Mouse (Mus musculus): ENCODE results near the gene Mpzl3. TPM values are rescaled to one million over a fixed set of nuclear protein-coding genes. Genes with fewer than 3 reads are reported as not detected.
A peak's percentile ranks its signal among the peaks of the same experiment; 100 is the strongest.

Gene Mpzl3
- polyA plus RNA-seq, 1 experiment from 2014 or later: 1.2 TPM

DNA sequence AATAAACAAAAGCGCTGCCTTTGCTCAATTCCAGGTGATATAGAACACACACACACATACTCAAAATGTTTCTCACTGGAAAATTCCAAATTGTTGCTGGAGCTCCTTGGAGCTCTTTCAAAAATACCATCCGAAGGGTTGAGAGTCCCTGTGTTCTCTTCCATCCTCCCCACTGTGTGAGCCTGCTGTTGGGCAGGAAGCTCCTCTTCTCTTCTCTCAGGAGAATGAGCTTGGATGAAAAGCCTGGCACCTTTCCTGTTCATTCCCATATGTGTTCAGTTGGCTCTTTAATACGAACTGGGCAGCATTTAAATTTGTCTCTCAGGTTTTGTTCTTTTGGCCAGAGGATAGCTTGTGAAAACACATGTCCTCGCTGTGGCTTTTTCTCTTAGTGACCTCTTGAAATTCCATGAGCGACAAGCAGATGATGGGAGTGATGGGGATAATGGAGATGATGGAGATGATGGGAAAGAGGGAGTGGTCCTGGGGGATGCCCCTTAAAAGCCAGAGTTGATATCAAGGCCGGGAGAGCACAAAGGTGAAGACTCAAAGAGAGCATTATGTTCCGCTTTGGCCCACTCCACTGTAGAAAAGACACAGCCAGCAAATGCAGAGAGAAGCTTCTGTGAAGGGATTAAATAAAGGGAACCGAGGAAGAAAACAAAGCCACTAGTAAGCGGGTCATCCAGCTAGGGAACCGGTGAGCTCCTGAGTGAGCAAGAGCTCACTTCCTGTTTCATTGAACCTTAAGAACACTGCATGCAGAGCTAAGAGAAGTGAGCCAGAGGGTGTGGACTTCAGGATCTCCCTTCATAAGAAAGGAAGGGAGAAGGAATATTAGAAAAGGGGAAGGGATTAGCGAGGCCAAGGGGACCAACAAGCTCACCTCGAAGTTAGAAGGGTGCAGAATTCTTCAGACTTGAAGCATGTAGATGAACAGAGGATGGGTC is 31.0 kb downstream of the Mpzl3 start:
- no peak overlapping the region for H3K9ac ChIP-seq
- H3K27me3 ChIP-seq: 0 out of 2 replicates have a peak, but pooled peaks cover 8% of the 10 kb centered on the region
- ATAC-seq (ENCODE audit: low FRiP score): no peak
- no peaks in the 10 kb centered on the region for H3K4me1 ChIP-seq (replicated peaks)
- H3K27ac ChIP-seq: no peak overlapping the region
- WGBS: 81% methylated on average over 12 of the region's 12 CpGs
- H3K36me3 ChIP-seq: no peaks in the 10 kb centered on the region
- no peak overlapping the region for H3K4me3 ChIP-seq
- H3K9me3 ChIP-seq: no peaks in the 10 kb centered on the region
- H3K4me2 ChIP-seq: no peak overlapping the region

DNA sequence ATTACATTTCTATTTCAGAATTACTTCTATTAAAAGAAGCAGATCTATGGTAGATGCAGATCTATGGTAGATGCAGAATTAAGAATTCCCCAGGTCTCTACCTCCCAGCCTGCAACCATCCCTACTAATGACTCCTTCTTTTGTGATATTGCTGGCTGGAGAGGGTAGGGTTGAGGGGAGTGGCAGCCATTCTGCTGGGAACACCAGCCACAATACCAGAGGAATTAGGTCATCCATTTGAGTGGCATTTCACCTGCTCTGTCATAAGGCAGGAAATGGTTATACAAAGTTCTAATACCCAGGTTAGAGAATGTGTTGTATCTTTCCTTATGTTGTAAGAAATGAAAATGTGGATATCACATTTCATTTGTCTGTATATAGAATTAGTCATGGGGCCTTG is 33.1 kb downstream of the Mpzl3 start:
- no peak for ATAC-seq (ENCODE audit: low FRiP score)
- 0 out of 2 replicates have a peak, but pooled peaks cover 10% of the 10 kb centered on the region for H3K27me3 ChIP-seq
- no peak overlapping the region for H3K4me2 ChIP-seq
- no peak overlapping the region for H3K9ac ChIP-seq
- no peak overlapping the region for H3K4me3 ChIP-seq
- no peaks in the 10 kb centered on the region for H3K4me1 ChIP-seq (replicated peaks)
- no peaks in the 10 kb centered on the region for H3K9me3 ChIP-seq
- H3K27ac ChIP-seq: no peak overlapping the region
- no peaks in the 10 kb centered on the region for H3K36me3 ChIP-seq

DNA sequence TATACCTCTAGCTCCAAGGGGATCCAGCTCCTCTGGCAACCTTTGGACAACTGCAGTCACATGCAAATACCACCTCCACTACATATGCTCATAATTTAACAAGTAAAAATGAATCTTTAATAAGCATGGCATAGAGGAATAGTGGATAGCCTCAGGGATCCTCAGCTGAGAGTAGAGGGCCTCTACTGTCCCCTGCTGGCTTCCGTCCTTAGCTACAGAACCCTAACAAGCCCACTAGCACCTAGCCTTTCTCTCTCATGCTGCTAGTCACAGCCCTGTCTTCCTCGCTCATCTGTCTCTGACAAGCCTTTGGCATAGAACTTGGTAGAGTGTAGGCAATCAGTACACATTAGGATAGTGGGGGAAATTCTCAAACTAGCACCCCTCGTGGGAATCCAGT is 35.8 kb downstream of the Mpzl3 start:
- no peaks in the 10 kb centered on the region for H3K4me1 ChIP-seq (replicated peaks)
- WGBS: 57% methylated on average over 3 of the region's 3 CpGs

DNA sequence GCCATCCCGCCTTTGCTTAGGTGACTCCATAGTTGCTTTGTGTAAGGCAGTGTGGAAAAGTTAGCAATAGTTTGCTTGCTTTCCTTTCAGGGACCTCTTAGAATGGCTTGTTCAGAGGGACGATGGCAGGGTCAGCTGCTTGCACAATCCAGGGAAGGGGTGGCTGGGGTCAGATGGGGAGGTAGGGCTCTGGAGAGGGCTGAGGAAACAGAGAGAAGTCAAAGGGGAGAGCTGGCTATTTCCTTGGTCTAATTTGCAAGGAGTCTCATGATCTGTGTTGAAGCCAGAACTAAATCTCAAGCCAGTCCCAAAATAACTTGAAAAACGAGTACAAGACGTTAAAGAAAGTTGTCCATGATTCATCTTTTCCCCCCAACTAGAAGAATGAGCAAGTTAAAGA is 37.7 kb downstream of the Mpzl3 start:
- Histone ChIP-seq H3K36me3 (no peaks in the 10 kb centered on the region), H3K9me3 (no peaks in the 10 kb centered on the region), H3K9ac (no peak overlapping the region), H3K27ac (no peak overlapping the region), H3K27me3 (0 out of 2 replicates have a peak, but pooled peaks cover 16% of the 10 kb centered on the region), H3K4me2 (no peak overlapping the region), H3K4me3 (no peak overlapping the region), H3K4me1 (replicated peaks) (no peaks in the 10 kb centered on the region)
- WGBS: 68% methylated on average over 4 of the region's 4 CpGs
- no peak for ATAC-seq (ENCODE audit: low FRiP score)

More for the DNA sequence above, 35.8 kb downstream of the Mpzl3 start:
- Histone ChIP-seq H3K9ac (no peak overlapping the region), H3K27me3 (0 out of 2 replicates have a peak, but pooled peaks cover 11% of the 10 kb centered on the region), H3K27ac (no peak overlapping the region), H3K36me3 (no peaks in the 10 kb centered on the region), H3K4me3 (no peak overlapping the region), H3K9me3 (no peaks in the 10 kb centered on the region), H3K4me2 (no peak overlapping the region)
- ATAC-seq (ENCODE audit: low FRiP score): no peak

- 83% methylated on average over 6 of the region's 6 CpGs for WGBS
- Histone ChIP-seq H3K9ac (no peak overlapping the region), H3K4me3 (no peak overlapping the region), H3K27ac (no peak overlapping the region), H3K27me3 (0 out of 2 replicates have a peak, but pooled peaks cover 11% of the 10 kb centered on the region), H3K9me3 (no peaks in the 10 kb centered on the region), H3K4me1 (replicated peaks) (no peaks in the 10 kb centered on the region), H3K36me3 (no peaks in the 10 kb centered on the region), H3K4me2 (no peak overlapping the region)
- ATAC-seq (ENCODE audit: low FRiP score): no peak
These were observed 40.4 kb downstream of the Mpzl3 start for GRCm38 (mm10) chr9:45095149-45095937.

DNA sequence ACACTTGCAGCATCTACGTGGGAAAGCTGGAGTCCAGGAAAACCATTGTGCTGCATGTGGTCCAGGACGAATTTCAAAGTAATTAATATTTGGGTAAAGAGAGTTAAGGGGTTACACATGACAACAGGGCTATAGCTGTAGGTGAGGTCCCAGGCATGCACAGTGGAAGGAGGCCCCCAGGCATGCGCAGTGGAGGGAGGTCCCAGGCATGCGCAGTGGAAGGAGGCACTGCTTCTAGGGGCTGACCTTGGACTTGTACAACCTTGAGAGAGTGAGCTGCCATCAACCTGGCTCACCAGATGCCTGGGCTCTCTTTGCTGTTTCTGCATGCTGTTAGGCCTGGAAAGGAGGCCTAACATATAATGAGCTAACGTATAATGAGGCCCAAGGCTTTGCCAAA is 42.9 kb downstream of the Mpzl3 start:
- Histone ChIP-seq H3K4me3 (no peak overlapping the region), H3K4me2 (no peak overlapping the region), H3K27me3 (0 out of 2 replicates have a peak, but pooled peaks cover 6% of the 10 kb centered on the region), H3K27ac (no peak overlapping the region), H3K36me3 (no peaks in the 10 kb centered on the region), H3K4me1 (replicated peaks) (no peaks in the 10 kb centered on the region), H3K9ac (no peak overlapping the region), H3K9me3 (no peaks in the 10 kb centered on the region)
- WGBS: 81% methylated on average over 5 of the region's 5 CpGs
- ATAC-seq (ENCODE audit: low FRiP score): no peak

GRCm38 (mm10) chr9:45098426-45098825 is 43.4 kb downstream of the Mpzl3 start:
- H3K4me2 ChIP-seq: no peak overlapping the region
- no peaks in the 10 kb centered on the region for H3K36me3 ChIP-seq
- no peaks in the 10 kb centered on the region for H3K4me1 ChIP-seq (replicated peaks)
- H3K4me3 ChIP-seq: no peak overlapping the region
- WGBS: 64% methylated on average over 3 of the region's 3 CpGs
- no peak overlapping the region for H3K27ac ChIP-seq
- no peaks in the 10 kb centered on the region for H3K9me3 ChIP-seq
- no peak for ATAC-seq (ENCODE audit: low FRiP score)
- H3K9ac ChIP-seq: no peak overlapping the region
- 0 out of 2 replicates have a peak, but pooled peaks cover 6% of the 10 kb centered on the region for H3K27me3 ChIP-seq

GRCm38 (mm10) chr9:45102528-45102927 is 47.5 kb downstream of the Mpzl3 start:
- Histone ChIP-seq H3K4me2 (no peak overlapping the region), H3K9ac (no peak overlapping the region), H3K9me3 (no peaks in the 10 kb centered on the region), H3K36me3 (no peaks in the 10 kb centered on the region), H3K4me3 (no peak overlapping the region), H3K27ac (no peak overlapping the region), H3K27me3 (no peaks in the 10 kb centered on the region), H3K4me1 (replicated peaks) (no peaks in the 10 kb centered on the region)
- no peak for ATAC-seq (ENCODE audit: low FRiP score)
- 95% methylated on average over 1 of the region's 1 CpGs for WGBS

GRCm38 (mm10) chr9:45103211-45103979 is 48.4 kb downstream of the Mpzl3 start:
- Histone ChIP-seq H3K27me3 (no peaks in the 10 kb centered on the region), H3K4me3 (no peak overlapping the region), H3K4me1 (replicated peaks) (no peaks in the 10 kb centered on the region), H3K4me2 (no peak overlapping the region), H3K9ac (no peak overlapping the region), H3K36me3 (no peaks in the 10 kb centered on the region), H3K27ac (no peak overlapping the region), H3K9me3 (no peaks in the 10 kb centered on the region)
- no peak for ATAC-seq (ENCODE audit: low FRiP score)
- 73% methylated on average over 11 of the region's 11 CpGs for WGBS

DNA sequence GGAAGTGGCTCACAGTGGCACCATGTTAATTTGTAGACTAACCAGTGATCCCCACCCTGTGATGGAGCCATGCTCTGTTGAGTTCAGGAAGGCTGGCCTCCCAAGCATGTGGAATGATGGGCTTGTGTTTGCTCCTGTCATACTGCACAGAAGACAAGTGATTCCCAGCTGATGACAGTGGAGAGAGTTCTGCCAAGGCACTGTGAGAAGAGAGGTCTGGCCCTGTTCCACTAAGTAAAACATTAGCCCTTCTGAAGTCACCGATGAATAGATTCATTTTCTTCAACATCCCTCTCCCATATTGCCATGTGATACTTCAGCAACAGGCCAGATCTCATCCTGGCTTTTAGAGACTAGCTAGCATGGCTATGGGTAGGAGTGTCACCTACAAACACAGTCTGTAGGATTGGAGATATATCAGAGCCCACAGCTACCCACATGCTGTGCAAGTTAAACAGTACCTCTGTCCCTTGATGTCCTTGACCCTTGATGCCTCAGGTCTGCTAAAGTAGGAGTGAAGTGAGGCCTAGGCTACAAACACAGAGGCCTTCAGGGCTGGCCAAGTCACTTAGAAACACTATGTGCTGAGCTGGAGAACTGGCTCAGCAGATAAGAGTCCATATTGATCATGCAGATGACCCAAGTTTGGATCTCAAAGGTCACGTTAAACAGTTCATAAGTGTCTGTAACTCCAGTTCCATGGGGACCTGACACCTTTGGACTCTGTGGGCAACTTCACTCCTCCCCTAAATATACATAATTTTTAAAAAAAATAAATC is 50.8 kb downstream of the Mpzl3 start:
- 86% methylated on average over 2 of the region's 2 CpGs for WGBS
- Histone ChIP-seq H3K27me3 (no peaks in the 10 kb centered on the region), H3K36me3 (no peaks in the 10 kb centered on the region), H3K4me2 (no peak overlapping the region), H3K27ac (no peak overlapping the region), H3K4me1 (replicated peaks) (no peaks in the 10 kb centered on the region), H3K4me3 (no peak overlapping the region), H3K9me3 (no peaks in the 10 kb centered on the region), H3K9ac (no peak overlapping the region)
- no peak for ATAC-seq (ENCODE audit: low FRiP score)

DNA sequence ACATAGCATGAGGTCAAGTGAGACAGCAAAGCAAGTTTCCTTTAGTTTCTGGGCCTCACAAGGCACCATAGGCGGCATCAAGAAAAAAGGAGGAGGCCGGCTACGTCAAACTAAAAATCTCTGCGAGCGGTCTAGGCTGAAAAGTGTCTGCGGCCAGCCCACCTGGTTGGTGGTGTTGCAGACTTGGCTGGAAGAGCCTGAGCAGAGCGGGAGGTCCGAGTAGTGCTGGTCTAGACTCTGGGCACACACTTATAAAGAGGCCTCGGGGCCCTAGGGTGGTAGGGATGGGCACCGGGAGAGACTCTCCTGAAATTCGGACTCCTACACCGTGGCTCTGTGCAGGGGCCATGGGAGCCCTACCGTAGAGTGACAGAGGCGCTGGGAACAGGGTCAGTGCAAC is 60.7 kb downstream of the Mpzl3 start:
- H3K9me3 ChIP-seq: no peaks in the 10 kb centered on the region
- H3K36me3 ChIP-seq: no peaks in the 10 kb centered on the region; the same call in 1 of the 2 replicates
- H3K9ac ChIP-seq: peak overlapping the region; percentile 67
- peaks cover 12% of the 10 kb centered on the region; the same call in 1 of the 2 replicates for H3K27me3 ChIP-seq
- ATAC-seq (ENCODE audit: low FRiP score): peak; percentile 77
- H3K27ac ChIP-seq: peak overlapping the region; percentile 72
- WGBS: 2% methylated on average over 14 of the region's 14 CpGs
- peak overlapping the region; percentile 64 for H3K4me2 ChIP-seq
- H3K4me1 ChIP-seq (replicated peaks): peaks cover 29% of the 10 kb centered on the region
- peak overlapping the region; percentile 44 for H3K4me3 ChIP-seq

Data from hindbrain, embryonic 13.5 days (tissue).